Mouse (Mus musculus) heart, postnatal 4 days (tissue): ENCODE results near the gene Ankrd63. TPM values are rescaled to one million over a fixed set of nuclear protein-coding genes. Genes with fewer than 3 reads are reported as not detected.
"Not testable (repeated sequence)": the region's sequence is repeated elsewhere in the genome, so short reads cannot be mapped to it uniquely, and the experiment has no call there.

Source experiments
- DNase-seq: peaks from one replicate; pipeline ENCODE4 v3.0.0; 2021
- total RNA-seq, 2 experiments: library from RNA; stranded (reverse); gene quantifications; 2 replicates each; pipeline ENCODE4 v1.2.3; 2021

Gene Ankrd63
- total RNA-seq, 2 experiments from 2014 or later: 1.3 to 1.4 TPM

DNA sequence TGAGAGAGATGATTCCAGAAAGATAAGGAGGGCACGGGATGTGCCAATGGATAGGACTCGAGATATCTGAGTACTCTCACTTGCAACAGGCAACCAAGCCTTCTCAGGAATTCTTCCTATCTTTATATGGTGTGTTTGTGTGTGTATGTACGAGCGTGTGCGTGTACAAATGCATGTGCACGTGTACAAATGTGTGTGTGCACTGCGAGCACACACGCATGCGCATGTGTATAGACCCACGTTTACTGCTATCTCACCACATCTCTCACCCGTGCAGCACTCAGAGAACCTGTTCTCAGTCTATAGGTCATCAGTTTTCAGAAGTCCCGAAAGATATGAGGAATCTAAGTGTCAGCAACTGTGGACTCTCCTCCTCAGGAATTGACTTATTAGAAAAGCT, 44.3 kb downstream of the Ankrd63 start:
- DNase-seq: no peak

DNA sequence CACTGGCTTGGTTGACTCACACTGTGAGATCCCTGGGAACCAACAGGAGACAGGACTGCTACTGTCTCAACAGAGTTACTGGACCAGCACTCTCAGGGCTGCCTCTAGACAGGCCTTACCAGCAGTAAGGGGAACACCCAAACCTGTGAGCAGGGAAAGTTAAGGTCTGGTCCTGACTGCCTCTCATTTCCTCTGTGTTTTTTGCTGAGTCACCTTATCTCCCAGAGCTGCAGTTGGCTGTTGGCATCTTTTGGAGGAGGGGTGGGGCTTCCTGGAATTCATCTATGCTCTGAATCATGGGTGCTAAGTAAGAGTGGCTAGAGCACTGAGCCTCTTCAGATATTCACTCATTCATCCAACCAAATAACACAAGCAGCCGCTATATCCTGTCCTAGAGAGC, 44.7 kb downstream of the Ankrd63 start:
- peak; percentile 58 for DNase-seq

- DNase-seq: no peak
These were observed 45.3 kb downstream of the Ankrd63 start for GRCm38 (mm10) chr2:118658457-118658856.

- DNase-seq: peak; percentile 15
These were observed 47.0 kb downstream of the Ankrd63 start for GRCm38 (mm10) chr2:118656688-118657281.

GRCm38 (mm10) chr2:118650697-118651096, 53.1 kb downstream of the Ankrd63 start:
- not testable (repeated sequence) for DNase-seq

Other genes starting within 250 kb of the Ankrd63 start
- 100 to 1,000 TPM; 104 to 111 TPM for gene Srp14, start 224.3 kb downstream of the Ankrd63 start, total RNA-seq
- gene Bmf, start 154.3 kb downstream of the Ankrd63 start, total RNA-seq: 1 to 10 TPM; 4.2 to 7.6 TPM
- gene Bub1b, start 105.8 kb downstream of the Ankrd63 start, total RNA-seq: 10 to 100 TPM; 39.5 to 50.3 TPM
- 10 to 100 TPM; 14.0 to 14.2 TPM for gene Pak6, start 40.7 kb downstream of the Ankrd63 start, total RNA-seq
- 1 to 10 TPM; 1.3 to 1.7 TPM for gene Plcb2, start 24.5 kb upstream of the Ankrd63 start, total RNA-seq
- gene Inafm2, start 41.8 kb upstream of the Ankrd63 start, total RNA-seq: 10 to 100 TPM; 33.9 to 34.9 TPM
- 1 to 10 TPM; 6.6 to 7.4 TPM for gene Ccdc9b, start 58.7 kb upstream of the Ankrd63 start, total RNA-seq
- not detected for gene Phgr1, start 68.8 kb upstream of the Ankrd63 start, total RNA-seq
- gene Disp2, start 75.8 kb upstream of the Ankrd63 start, total RNA-seq: under 1 TPM; 0.07 to 0.10 TPM
- gene Knstrn, start 110.0 kb upstream of the Ankrd63 start, total RNA-seq: 10 to 100 TPM; 53.5 to 65.0 TPM
- gene Ivd, start 158.0 kb upstream of the Ankrd63 start, total RNA-seq: 10 to 100 TPM; 92.0 to 92.6 TPM
- 10 to 100 TPM in 1 of 2 experiments, 1 to 10 TPM in 1; 9.6 to 10.3 TPM for gene Bahd1, start 196.4 kb upstream of the Ankrd63 start, total RNA-seq
- gene Chst14, start 222.5 kb upstream of the Ankrd63 start, total RNA-seq: 10 to 100 TPM; 15.0 to 15.4 TPM